Mouse (Mus musculus) neutrophil, adult 5-6 weeks (primary cell): ENCODE results near the gene Smim6. TPM values are rescaled to one million over a fixed set of nuclear protein-coding genes. Genes with fewer than 3 reads are reported as not detected.

ENCODE experiments used
- total RNA-seq: library from RNA; stranded (forward); fragments of 200-1000 nt; gene quantifications from 2 replicates; pipeline ENCODE4 v1.2.3, GENCODE M21; 2017

Smim6 gene
- total RNA-seq, 1 experiment from 2014 or later, result not detected

Other genes with a start within 250 kb of the Smim6 start
- gene Grb2, start 203.4 kb upstream of the Smim6 start, total RNA-seq, result 59.5 and 71.5 TPM in 2 replicates
- 17.1 and 19.8 TPM in 2 replicates for gene Tmem94, start 146.6 kb upstream of the Smim6 start, total RNA-seq
- 2.3 and 4.5 TPM in 2 replicates for gene Caskin2, start 98.4 kb upstream of the Smim6 start, total RNA-seq
- gene Tsen54, start 97.3 kb upstream of the Smim6 start, total RNA-seq, result 8.8 and 15.2 TPM in 2 replicates
- 12.8 and 14.1 TPM in 2 replicates for gene Llgl2, start 88.0 kb upstream of the Smim6 start, total RNA-seq
- under 0.01 TPM in 1 of 2 replicates, not detected in the other for gene Myo15b, start 53.6 kb upstream of the Smim6 start, total RNA-seq
- gene Smim5, start 12.1 kb upstream of the Smim6 start, total RNA-seq, result 1.2 and 2.6 TPM in 2 replicates
- 125 and 148 TPM in 2 replicates for gene Sap30bp, start 21.3 kb downstream of the Smim6 start, total RNA-seq
- gene Recql5, start 21.5 kb downstream of the Smim6 start, total RNA-seq, result 44.4 and 54.2 TPM in 2 replicates
- 0.23 and 0.25 TPM in 2 replicates for gene Itgb4, start 62.7 kb downstream of the Smim6 start, total RNA-seq
- gene Galk1, start 100.7 kb downstream of the Smim6 start, total RNA-seq, result 3.6 and 7.9 TPM in 2 replicates
- 1,276 and 1,299 TPM in 2 replicates for gene H3f3b, start 115.9 kb downstream of the Smim6 start, total RNA-seq
- gene Unk, start 118.3 kb downstream of the Smim6 start, total RNA-seq, result 22.5 and 24.2 TPM in 2 replicates
- gene Unc13d, start 165.9 kb downstream of the Smim6 start, total RNA-seq, result 47.0 and 49.2 TPM in 2 replicates
- gene Wbp2, start 175.0 kb downstream of the Smim6 start, total RNA-seq, result 93.6 and 100 TPM in 2 replicates
- gene Trim47, start 215.2 kb downstream of the Smim6 start, total RNA-seq, result 0.23 and 1.5 TPM in 2 replicates
- 19.0 and 21.2 TPM in 2 replicates for gene Trim65, start 219.1 kb downstream of the Smim6 start, total RNA-seq
- 17.7 and 17.8 TPM in 2 replicates for gene Mrpl38, start 226.9 kb downstream of the Smim6 start, total RNA-seq